Mouse (Mus musculus): ENCODE measurements around the gene Ccdc8. TPM values are rescaled to one million over a fixed set of nuclear protein-coding genes. Genes with fewer than 3 reads are reported as not detected.
"Not testable (repeated sequence)": the region's sequence is repeated elsewhere in the genome, so short reads cannot be mapped to it uniquely, and the experiment has no call there.

Ccdc8 gene
- total RNA-seq (2021) = 10 to 100 TPM; 15.6 to 18.0 TPM

DNA sequence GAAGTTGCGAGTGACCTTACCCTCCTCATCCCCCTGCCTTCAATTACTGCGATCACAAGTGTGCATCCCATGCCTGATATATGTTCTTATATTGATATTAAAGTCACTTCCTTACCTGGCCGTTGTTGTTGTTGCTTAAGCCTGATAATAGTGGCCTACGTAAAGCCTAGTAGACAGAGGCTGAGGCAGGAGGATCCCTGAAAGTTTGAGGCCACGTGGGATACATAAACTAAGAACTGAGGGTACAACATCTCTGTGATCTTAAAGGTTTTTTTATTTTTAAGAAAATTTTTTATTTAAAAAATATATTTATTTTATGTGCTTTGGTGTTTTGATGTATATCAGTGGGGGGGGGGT, at the start of gene Ccdc8:
Ccdc8 (plus strand) TSS at position 258 of the 357 bp plus-strand sequence.
- intact Hi-C loops (cut with DNase I) = no loop called here

DNA sequence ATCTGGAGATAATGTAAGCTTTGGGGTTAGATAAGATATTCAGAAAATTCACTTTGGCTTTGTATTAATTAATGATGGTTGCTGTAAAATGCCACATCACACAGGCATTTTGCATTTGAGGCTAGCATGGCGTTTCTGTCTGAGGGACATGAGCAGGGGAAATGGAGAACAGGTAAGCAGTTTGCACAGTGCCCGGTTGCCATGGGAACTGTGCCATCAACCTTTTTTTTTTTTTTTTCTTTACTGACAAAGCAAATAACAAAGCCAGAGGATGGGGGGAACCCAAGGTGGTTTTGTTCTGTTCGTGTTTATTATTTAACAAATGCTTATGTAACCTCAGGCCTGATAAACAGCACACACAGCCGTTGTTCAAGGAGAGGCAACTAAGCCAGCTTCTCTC, 49.6 kb upstream of the Ccdc8 start:
- DNase-seq = no peak

More for the DNA sequence above, at the start of gene Ccdc8:
- no peak for DNase-seq

DNA sequence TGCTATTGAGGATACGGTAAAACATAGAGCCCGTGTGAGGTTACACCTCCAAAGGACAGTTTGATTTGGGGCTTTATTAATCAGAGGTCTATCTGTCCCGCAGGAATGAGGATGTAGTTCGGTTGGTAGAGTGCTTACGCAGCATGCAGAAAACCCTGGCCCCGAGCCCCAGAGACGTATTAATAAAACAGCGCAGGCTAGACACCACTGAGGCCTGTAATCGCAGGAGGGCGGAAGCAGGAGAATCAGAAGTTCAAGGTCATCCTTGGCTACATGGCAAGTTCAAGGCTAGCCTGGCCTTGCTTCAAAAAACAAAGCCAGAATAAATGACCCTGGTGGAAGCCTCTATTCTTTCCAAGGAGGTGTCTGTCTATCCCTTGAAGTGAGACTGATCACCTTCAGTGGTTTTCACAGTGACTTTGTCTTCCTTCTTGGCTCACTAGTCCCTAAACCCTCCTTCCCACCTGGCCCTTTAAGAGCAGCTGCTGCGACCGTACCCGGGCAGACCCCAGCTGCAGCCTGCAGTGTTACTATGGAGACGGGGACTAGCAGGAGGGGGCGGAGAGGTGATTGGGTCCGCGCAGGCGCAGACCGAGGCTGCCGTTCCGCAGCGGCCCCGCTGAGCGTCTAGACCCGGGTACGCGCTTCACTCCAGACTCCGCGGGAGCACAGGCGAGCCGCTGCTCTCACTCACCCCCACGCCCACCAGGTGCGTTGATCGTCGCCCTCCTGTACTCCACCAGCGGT, 48.3 kb upstream of the Ccdc8 start, which contains the start of gene Pnmal2:
Pnmal2 (plus strand) TSS at position 622 of the 747 bp plus-strand sequence.
- intact Hi-C loops (cut with DNase I) = no loop called here
- DNase-seq = peak; percentile 84 to 86

More for the DNA sequence above, 49.6 kb upstream of the Ccdc8 start:
- intact Hi-C loops (cut with DNase I) = no loop called here

DNA sequence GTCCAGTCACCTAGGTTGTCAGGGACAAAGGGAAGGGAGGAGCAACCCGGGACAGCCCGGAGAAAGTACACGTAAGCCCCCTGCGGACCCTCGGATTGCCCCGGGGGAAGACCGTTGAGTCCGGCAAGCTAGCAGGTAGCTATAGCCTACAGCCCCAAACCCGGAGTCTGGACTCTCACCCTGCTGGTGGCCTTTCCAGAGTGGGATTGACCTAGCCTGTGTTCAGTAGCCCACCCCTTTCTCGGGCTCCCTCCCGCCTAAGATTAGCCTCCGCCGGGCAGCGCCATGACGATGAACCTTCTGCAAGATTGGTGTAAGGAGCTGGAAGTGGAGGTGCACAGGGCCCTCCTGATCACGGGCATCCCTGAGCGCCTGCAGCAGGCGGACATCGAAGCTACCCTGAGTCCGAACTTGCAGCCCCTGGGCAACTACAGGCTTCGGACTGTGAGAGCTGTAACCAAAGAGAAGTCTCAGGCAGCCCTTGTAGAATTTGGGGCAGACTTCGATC, 47.6 kb upstream of the Ccdc8 start:
- intact Hi-C loops (cut with DNase I) = no loop called here
- no peak for DNase-seq

DNA sequence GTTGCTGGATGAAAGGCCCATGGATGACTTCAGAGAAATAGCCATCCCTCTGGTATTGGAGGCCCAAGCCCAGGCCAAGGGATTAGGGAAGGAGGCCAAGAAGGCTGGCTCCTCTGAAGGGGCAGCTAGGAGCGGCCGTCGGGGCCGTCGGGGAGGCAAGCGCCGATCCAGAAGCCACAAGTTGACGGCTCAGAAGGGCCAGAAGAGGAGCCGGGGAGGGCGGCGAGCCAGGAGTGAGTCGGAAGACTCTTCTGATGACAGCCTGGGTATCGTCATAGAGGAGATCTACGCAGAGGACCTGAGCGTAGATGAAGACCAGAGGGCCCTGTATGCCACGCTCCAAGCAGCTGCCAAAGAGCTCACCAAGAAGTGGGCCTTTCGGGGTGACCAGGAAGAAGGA, 47.1 kb upstream of the Ccdc8 start:
- intact Hi-C loops (cut with DNase I) = no loop called here
- peak in 1 of 2 experiments; percentile 36 for DNase-seq

DNA sequence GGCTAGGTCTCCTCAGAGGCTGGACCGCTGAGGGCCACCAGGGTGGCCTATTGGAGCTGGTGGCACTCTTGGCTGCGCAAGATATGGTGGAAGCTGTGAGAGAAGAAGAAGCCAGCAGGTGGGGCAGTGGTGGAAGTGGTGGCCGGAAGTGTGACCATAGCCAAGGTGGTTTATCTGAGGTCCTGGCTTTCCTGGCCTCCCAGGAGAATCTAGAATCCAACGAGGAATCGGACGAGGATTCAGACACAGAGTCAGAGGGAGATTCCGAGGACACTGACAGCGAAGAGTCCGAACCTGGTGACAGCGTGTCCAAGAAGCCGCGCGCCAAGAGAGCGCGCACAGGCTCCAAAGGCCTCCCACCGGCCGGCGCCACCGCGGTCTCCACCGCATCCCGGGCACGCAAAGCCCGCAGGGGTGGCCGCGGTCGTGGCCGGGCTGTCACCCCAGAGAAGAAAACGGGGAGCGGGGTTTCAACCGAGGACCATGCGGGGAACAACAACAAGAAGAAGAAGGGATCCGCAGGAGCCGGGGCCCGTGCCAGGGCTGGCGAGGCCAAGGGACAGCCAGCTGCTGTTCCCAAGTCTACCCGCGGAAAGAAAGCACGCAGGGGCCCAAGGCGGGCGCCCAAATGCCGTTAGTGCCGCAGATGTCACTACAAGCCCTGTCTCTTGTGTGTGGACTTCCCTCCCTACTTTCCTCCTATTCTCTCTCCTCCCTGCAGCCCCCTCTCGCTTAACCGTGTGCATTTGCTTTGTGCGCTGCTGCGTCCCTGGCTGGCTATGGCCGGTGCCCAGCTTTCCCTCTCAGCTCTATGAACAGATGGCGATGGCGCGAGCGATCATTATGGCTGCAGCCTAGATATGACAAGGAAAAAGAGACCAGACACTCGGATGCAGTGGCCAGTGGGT, 45.8 kb upstream of the Ccdc8 start:
- peak; percentile 42 to 54 for DNase-seq
- intact Hi-C loops (cut with DNase I) = no loop called here

DNA sequence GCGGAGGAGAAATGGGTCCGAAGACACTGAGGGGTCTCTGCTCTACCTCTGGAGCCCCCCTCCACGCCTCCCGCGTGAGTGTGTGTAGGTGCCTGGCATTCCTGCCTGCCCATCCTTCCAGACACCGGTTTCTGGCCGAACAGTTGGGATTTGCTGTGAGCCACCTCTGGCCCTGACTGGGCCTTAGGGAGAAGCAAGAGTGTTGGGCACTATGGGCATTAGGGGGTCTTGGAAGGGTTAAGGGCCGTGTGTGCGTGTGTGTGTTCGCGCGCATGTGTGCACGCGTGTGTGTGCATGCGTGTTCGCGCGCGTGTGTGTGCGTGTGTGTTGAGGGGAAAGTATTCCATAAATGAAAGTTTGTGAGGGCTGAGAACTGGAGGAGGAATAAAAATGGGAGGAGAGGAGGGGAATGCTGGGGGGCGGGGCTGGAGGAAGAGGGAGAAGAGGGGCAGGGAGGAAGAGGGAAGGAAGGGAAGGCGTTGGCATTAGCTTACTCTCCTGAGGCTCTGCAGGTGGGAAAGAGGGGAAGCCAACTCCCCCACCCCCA, 45.1 kb upstream of the Ccdc8 start:
- DNase-seq = peak; percentile 35 to 38
- intact Hi-C loops (cut with DNase I) = no loop called here

DNA sequence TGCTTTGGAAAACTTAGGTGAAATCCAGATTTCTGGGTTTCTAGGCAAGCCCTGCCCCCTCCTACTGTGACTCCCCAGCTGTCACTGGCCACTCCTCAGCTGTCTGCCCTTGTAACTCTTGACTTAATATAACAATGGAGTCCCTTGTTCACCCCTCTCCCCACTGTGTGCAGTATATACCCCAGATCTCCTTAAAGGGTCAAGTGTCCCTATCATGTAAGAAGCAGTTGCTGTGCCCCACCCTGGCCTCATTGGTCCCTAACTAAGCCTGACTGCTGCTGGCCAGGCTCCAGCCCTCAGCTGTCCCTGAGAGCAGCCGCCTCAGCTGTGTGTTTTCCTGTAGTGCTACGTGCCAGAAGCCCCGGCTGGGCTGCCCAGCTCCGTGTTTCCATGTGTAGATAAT, 44.5 kb upstream of the Ccdc8 start:
- peak; percentile 73 to 75 for DNase-seq
- intact Hi-C loops (cut with DNase I) = no loop called here

DNA sequence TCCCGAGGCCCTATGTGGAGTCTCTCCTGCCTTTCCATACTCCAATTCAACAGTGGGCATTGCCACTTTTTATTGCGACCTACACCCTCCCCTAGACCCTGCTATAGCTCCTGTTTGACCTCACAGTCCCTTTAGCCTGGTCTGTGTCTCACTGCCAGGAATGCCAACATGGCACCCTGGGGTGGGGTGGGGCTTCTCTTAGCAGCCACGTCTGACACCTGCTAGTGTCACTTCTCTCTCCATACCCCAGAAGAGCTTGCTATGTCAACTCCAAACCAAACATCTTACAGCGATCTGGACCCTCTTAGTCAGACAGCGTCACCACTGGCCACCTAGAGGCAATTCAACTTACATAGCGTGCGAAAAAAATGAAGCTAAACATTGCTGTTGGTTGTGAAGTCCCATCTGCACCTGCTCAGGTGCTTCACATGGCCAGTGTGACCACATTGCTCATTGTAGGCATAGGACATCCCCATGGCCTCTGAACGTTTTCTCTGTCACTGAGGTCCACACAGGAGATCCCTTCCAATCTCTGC, 43.5 kb upstream of the Ccdc8 start:
- no peak for DNase-seq
- intact Hi-C loops (cut with DNase I) = no loop called here

DNA sequence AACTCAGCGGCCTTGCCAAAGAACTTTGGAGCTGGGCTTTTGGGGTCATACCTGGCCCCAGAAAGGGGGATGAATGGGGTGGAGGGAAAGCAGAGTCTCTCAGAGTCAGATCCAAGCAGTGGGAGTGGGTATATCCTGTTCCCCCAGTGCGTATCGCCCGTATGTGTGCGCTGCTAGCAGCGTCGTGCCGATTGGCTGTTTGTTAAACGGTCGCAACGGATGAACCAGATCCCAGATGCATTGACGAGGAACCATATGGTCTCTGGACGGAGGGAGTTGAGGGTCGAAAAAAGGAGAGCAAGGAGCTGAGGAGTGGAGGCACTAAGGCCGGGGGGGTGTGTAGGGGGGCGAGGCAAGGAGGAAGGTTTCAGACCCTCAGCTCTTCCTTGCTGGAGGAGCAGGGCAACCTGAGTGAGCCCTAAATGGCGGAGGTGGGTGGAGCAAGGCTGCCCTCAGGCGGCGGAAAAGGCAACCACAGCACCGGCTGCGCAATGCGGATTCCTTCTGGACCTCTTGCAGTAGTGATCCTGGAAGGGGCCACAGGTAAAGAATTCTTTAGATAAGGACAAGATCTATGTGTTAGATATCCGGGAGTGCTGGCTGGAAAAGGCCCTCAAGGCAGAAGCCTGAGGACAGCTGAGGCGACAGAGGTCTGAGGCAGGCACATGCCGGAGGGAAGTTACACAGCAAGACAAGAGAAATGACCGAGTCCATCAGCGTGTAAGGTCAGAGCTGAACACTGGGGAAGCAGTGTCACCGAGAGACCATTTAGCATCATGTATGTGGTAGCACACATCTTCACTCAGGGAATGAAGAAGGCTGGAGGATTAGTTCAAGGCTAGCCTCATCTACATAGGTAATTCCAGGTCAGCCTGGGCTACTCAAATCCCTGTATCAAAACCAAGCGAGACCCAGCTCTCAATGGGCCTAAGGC, 42.3 kb upstream of the Ccdc8 start:
- intact Hi-C loops (cut with DNase I) = loop anchor here (1.0 to 2.0 kb wide), 2 partner anchors 18 to 49 kb away; no protein-coding TSS in a partner anchor
- DNase-seq = peak; percentile 82 to 85

DNA sequence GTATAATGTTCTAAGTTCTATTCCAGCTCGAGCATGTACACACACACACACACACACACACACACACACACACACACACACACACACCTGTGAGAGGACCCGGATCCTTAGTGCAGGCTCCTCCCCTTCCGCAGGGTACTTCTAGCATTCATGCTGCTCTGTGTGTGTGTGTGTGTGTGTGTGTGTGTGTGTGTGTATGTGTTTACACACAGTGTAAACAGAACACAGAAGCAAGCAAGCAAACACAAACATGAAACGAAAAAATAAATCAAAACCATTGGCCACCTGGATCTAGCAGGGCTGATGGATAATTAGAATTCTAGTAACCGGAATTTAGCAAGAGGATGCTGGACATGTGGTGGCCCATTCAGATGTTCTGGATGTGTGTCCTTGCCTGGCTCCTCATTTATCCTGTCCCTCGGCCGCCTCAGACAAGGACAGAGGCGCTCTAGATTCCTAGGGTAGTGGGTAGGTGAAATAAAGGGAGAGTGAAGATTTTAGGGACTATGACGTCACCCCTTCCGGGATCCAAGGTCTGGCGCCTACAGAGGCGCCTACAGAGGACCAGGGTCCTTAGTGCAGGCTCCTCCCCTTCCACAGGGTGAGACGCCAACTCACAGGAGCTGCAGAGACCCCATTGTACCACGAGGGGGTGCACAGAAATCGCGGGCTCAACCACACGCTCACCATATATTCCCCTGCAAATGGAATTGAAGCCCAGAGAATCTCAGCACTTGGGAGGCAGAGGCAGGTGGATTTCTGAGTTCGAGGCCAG, 41.5 kb upstream of the Ccdc8 start:
- intact Hi-C loops (cut with DNase I) = loop anchor here (1.0 to 2.0 kb wide), 4 partner anchors 19 to 115 kb away; no protein-coding TSS in a partner anchor
- peak; percentile 85 to 90 for DNase-seq

DNA sequence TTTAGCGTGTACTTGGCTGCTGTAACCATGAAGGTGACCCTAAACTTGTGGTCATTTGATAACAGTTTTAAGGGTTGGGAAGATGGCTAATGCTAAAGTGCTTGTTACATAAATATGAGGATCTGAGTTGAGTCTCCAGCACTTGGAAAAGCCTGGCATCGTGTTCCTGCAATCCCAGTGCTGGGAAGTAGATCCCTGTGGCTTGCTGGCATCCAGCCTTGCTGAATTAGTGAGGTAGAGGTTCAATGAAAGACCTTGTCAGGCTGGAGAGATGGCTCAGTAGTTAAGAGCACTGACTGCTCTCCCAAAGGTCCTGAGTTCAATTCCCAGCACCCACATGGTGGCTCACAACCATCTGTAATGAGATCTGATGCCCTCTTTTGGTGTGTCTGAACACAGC, 38.7 kb upstream of the Ccdc8 start:
- DNase-seq; intact Hi-C loops (cut with DNase I): not testable (repeated sequence)

DNA sequence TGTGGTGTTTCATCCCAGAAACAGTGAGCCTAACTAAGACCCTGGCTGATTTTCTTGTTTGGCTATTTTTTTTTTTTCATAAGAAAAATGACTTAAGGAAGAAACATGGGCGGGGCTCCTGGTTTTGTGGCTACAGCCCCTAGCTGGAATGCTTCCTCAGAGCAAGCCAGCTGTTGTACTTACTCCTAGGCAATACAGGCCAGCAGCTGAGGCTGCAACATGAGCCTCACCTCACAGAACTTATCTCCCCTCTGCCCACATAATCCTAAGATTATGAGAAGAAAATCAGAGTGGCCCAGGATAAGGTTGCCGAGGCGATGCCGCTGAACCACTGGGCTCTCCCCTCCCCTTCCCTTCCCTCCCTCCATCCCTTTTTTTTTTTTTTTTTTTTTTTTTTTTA, 36.8 kb upstream of the Ccdc8 start:
- DNase-seq = no peak
- intact Hi-C loops (cut with DNase I) = no loop called here

DNA sequence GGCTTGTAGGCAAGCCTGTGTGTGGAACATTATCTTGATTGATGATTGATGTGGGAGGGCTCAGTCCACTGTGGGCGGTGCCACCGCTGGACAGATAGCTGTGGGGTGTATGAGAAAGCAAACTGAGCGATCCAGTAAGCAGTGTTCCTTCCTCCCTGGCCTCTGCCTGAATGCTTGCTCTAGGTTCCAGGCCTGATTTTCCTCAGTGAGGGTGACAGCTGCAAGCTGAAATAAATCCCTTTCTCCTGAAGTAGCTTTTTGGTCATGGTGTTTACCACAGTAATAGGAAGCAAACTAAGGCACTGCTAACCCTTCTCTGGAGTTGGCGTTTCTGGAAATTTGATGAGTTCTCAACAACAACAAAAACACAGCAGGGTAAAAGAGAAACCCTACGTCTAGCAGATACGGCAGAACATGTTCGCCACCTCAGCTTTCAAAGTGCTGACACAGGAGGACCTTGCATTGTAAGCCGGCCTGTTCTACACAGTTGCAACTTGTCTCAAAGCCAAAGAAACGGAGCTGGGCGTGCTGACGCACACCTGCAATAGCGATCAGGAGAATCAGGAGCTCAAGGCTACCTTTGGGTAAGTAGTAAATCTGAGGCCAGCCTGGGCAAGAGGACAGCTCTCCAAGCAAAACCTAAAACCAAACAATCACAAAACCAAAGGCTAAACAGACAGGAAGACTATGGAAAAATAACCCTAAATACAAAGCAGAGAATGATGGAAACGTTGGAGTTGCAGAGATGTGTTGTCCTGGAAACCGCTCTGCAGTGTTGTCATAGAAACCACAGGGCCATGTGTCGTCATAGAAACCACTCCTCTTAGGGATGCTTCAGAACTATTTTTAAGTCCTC, 35.9 kb upstream of the Ccdc8 start:
- DNase-seq = no peak
- intact Hi-C loops (cut with DNase I) = no loop called here

DNA sequence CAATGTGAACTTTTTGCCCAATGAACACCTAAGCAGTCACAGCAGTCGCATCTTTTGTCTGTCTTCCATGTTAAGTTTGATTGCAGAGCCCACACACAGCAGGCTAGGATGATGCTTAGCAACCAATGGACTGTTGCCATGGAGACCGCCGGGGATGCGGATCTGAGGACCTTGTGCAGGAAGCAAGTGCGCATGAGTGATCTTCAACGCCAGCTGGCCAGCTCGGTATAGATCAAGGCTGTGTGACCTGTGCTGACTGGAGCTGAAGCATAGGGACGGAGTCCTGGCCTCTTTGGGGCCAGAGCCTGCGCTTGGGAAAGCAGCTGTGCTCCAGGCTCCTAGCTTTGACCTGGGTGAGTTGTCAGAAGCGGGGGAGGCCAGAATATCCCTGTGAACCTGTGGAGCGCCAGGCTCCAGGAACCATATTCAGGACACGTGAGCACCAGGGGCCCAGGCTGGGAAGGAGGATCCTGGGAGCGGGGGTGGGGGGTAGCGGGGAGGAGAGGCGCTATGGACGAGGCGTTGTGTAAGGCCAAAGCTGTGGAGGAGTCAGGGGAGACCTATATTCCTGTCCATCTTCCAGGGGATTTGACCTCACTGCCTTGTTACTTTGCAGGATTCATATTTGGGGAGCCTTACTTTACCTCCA, 32.8 kb upstream of the Ccdc8 start, which contains the start of gene Pnmal1:
Pnmal1 (plus strand) TSS at position 141 of the 649 bp plus-strand sequence.
- intact Hi-C loops (cut with DNase I) = no loop called here
- DNase-seq = no peak

DNA sequence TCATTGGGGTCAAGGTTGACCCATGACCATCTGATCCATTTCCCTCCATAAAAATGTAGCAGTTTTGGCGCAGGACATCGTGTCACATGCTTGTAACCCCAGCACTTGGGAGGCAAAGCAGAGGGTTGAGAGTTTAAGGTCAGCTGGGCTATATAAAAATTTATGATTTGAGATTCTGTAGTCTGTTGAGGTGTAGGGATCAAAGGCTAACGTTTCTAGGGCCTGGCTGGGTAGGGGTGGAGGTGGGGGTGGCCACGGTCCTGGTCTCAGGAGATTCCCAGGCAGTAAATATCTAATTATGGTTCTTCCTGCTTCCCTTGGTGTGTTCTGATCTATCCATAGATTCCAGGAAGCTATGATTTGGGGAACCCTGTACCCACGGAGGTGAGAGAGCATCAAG, 30.8 kb upstream of the Ccdc8 start:
- intact Hi-C loops (cut with DNase I) = no loop called here
- DNase-seq = no peak

DNA sequence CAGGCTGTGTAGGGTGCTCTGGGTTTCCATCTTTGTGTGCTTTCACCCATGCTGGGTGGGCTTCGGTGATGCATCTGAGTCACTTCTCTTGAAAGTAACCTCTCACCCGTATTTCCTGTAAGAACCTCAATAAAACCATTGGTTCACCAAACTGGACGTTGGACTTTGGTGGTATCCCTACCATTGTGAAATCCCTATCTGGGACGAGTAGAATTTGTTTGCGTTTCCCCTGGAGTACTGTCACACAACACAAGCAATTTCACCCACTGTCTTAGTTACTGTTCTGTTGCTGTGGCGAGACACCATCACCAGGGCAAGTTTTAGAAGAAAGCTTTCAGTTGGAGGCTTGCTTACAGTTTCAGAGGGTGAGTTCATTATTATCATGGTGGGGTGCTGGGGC, 24.1 kb upstream of the Ccdc8 start:
- intact Hi-C loops (cut with DNase I) = no loop called here

More for the DNA sequence above, 24.1 kb upstream of the Ccdc8 start:
- no peak for DNase-seq
